Mouse (Mus musculus): ENCODE data around the gene Fam43b. TPM values are rescaled to one million over a fixed set of nuclear protein-coding genes. Genes with fewer than 3 reads are reported as not detected.
A peak's percentile ranks its signal among the peaks of the same experiment; 100 is the strongest.

The Fam43b gene
- total and polyA plus RNA-seq, 3 experiments, result not detected

- H3K27me3 ChIP-seq (replicated peaks), result peaks cover 88% of the 10 kb centered on the region
- H3K9me3 ChIP-seq (replicated peaks; ENCODE audit: low read length), result peaks cover 4% of the 10 kb centered on the region
- H3K4me2 ChIP-seq (ENCODE audit: insufficient read depth, low read depth, poor library complexity, severe bottlenecking), result no peak overlapping the region
- H3K79me2 ChIP-seq (replicated peaks; ENCODE audit: control insufficient read depth, extremely low read depth, insufficient read depth, poor library complexity, severe bottlenecking), result no peaks in the 10 kb centered on the region
- H3K9ac ChIP-seq (ENCODE audit: insufficient read depth, low read depth), result no peak overlapping the region
- dilution Hi-C loops (cut with MboI; ENCODE audit: extremely low pct_ligation_motif_present, extremely low pct_unique_long_range_greater_than_20kb, low sequenced_read_pairs) (no loop called here), in situ Hi-C loops (cut with MboI; ENCODE audit: low pct_ligation_motif_present, low pct_unique_long_range_greater_than_20kb, low sequenced_read_pairs) (no loop called here)
- peak; percentile 12 for DNase-seq (ENCODE audit: extremely low read depth)
- no peak overlapping the region for H3K4me3 ChIP-seq (replicated peaks in 1 of 3; ENCODE audit: low read depth in 2 of 3, low read length in 2 of 3, poor library complexity in 1 of 3)
- H3K4me1 ChIP-seq (ENCODE audit: control insufficient read depth in 1 of 2, insufficient read depth in 2 of 2), result no peaks in the 10 kb centered on the region
- no peak overlapping the region for H3K27ac ChIP-seq (ENCODE audit: insufficient read depth, low read depth)
- peak; percentile 47 for TF ChIP-seq SMC3 (IDR thresholded peaks at IDR 0.05; ENCODE audit: low read depth, low read length)
- TF ChIP-seq USF2 (conservative IDR thresholded peaks at IDR 0.05; ENCODE audit: low read depth, low read length), result no peak
- no peak for TF ChIP-seq ZMIZ1 (IDR thresholded peaks at IDR 0.05; ENCODE audit: low read depth, low read length)
- TF ChIP-seq RAD21 (IDR thresholded peaks at IDR 0.05; ENCODE audit: low read depth, low read length), result peak; percentile 10
- TF ChIP-seq CTCF (conservative IDR thresholded peaks at IDR 0.05 in 1 of 2, IDR thresholded peaks at IDR 0.05 in 1 of 2; ENCODE audit: low read depth in 2 of 2, low read length in 2 of 2), result peak; percentile 28 to 55; a peak in 3 of 4 replicates
- no peak for TF ChIP-seq TCF12 (IDR thresholded peaks at IDR 0.05; ENCODE audit: low read depth, low read length)
- H3K36me3 ChIP-seq (replicated peaks in 1 of 2; ENCODE audit: control insufficient read depth in 1 of 2, insufficient read depth in 1 of 2, low read length in 1 of 2), result no peaks in the 10 kb centered on the region
These were observed 13.9 kb downstream of the Fam43b start for GRCm38 (mm10) chr4:138382462-138382861.

GRCm38 (mm10) chr4:138380132-138380689, 16.1 kb downstream of the Fam43b start:
- dilution Hi-C loops (cut with MboI; ENCODE audit: extremely low pct_ligation_motif_present, extremely low pct_unique_long_range_greater_than_20kb, low sequenced_read_pairs) (no loop called here), in situ Hi-C loops (cut with MboI; ENCODE audit: low pct_ligation_motif_present, low pct_unique_long_range_greater_than_20kb, low sequenced_read_pairs) (no loop called here)

GRCm38 (mm10) chr4:138379091-138379840, 17.1 kb downstream of the Fam43b start:
- peaks cover 10% of the 10 kb centered on the region for H3K9me3 ChIP-seq (replicated peaks; ENCODE audit: low read length)
- peaks cover 77% of the 10 kb centered on the region for H3K27me3 ChIP-seq (replicated peaks)
- H3K4me2 ChIP-seq (ENCODE audit: insufficient read depth, low read depth, poor library complexity, severe bottlenecking), result no peak overlapping the region
- in situ Hi-C loops (cut with MboI; ENCODE audit: low pct_ligation_motif_present, low pct_unique_long_range_greater_than_20kb, low sequenced_read_pairs) (loop anchor here (10.0 kb wide), 1 partner anchor 54 kb away; the partner anchor contains the start of gene Pink1), dilution Hi-C loops (cut with MboI; ENCODE audit: extremely low pct_ligation_motif_present, extremely low pct_unique_long_range_greater_than_20kb, low sequenced_read_pairs) (no loop called here)
- DNase-seq (ENCODE audit: extremely low read depth), result peak; percentile 33
- no peak overlapping the region for H3K27ac ChIP-seq (ENCODE audit: insufficient read depth, low read depth)
- H3K4me1 ChIP-seq (ENCODE audit: control insufficient read depth in 1 of 2, insufficient read depth in 2 of 2), result no peaks in the 10 kb centered on the region
- H3K36me3 ChIP-seq (replicated peaks in 1 of 2; ENCODE audit: control insufficient read depth in 1 of 2, insufficient read depth in 1 of 2, low read length in 1 of 2), result no peaks in the 10 kb centered on the region
- H3K4me3 ChIP-seq (replicated peaks in 1 of 3; ENCODE audit: low read depth in 2 of 3, low read length in 2 of 3, poor library complexity in 1 of 3), result no peak overlapping the region
- no peak overlapping the region for H3K9ac ChIP-seq (ENCODE audit: insufficient read depth, low read depth)
- H3K79me2 ChIP-seq (replicated peaks; ENCODE audit: control insufficient read depth, extremely low read depth, insufficient read depth, poor library complexity, severe bottlenecking), result no peaks in the 10 kb centered on the region
- TF ChIP-seq RCOR1 (conservative IDR thresholded peaks at IDR 0.05; ENCODE audit: low read depth, low read length) (no peak), SIN3A (IDR thresholded peaks at IDR 0.05; ENCODE audit: low read length) (no peak), CTCF (conservative IDR thresholded peaks at IDR 0.05 in 1 of 2, IDR thresholded peaks at IDR 0.05 in 1 of 2; ENCODE audit: low read depth in 2 of 2, low read length in 2 of 2) (peak; percentile 9 to 81; a peak in 2 of 4 replicates), RAD21 (IDR thresholded peaks at IDR 0.05; ENCODE audit: low read depth, low read length) (peak; percentile 52), TCF12 (IDR thresholded peaks at IDR 0.05; ENCODE audit: low read depth, low read length) (no peak), POLR2AphosphoS2 (IDR thresholded peaks at IDR 0.05; ENCODE audit: low read depth, low read length) (no peak), BHLHE40 (IDR thresholded peaks at IDR 0.05; ENCODE audit: low read depth, low read length) (no peak), CHD1 (IDR thresholded peaks at IDR 0.05; ENCODE audit: low read depth, low read length) (no peak), E2F4 (IDR thresholded peaks at IDR 0.05; ENCODE audit: insufficient replicate concordance, low read depth, low read length) (no peak), CHD2 (IDR thresholded peaks at IDR 0.05; ENCODE audit: low read length) (no peak), MAZ (IDR thresholded peaks at IDR 0.05; ENCODE audit: low read depth, low read length) (no peak), SMC3 (IDR thresholded peaks at IDR 0.05; ENCODE audit: low read depth, low read length) (peak; percentile 79), MXI1 (IDR thresholded peaks at IDR 0.05; ENCODE audit: low read depth, low read length) (no peak), NELFE (IDR thresholded peaks at IDR 0.05; ENCODE audit: low read depth, low read length) (no peak), MAFK (IDR thresholded peaks at IDR 0.05; ENCODE audit: insufficient replicate concordance, low read length) (0 out of 2 replicates have a peak, but pooled peaks have one; percentile 27), PAX5 (IDR thresholded peaks at IDR 0.05; ENCODE audit: low read length) (no peak), ZC3H11A (IDR thresholded peaks at IDR 0.05; ENCODE audit: low read depth, low read length) (no peak), NRF1 (IDR thresholded peaks at IDR 0.05; ENCODE audit: low read depth, low read length) (no peak), IRF4 (IDR thresholded peaks at IDR 0.05; ENCODE audit: low read depth, low read length) (no peak)

More at GRCm38 (mm10) chr4:138380132-138380689, 16.1 kb downstream of the Fam43b start:
- no peaks in the 10 kb centered on the region for H3K4me1 ChIP-seq (ENCODE audit: control insufficient read depth in 1 of 2, insufficient read depth in 2 of 2)
- H3K36me3 ChIP-seq (replicated peaks in 1 of 2; ENCODE audit: control insufficient read depth in 1 of 2, insufficient read depth in 1 of 2, low read length in 1 of 2), result no peaks in the 10 kb centered on the region
- no peak overlapping the region for H3K4me2 ChIP-seq (ENCODE audit: insufficient read depth, low read depth, poor library complexity, severe bottlenecking)
- TF ChIP-seq BHLHE40 (IDR thresholded peaks at IDR 0.05; ENCODE audit: low read depth, low read length), result no peak
- no peak for TF ChIP-seq ZNF384 (IDR thresholded peaks at IDR 0.05; ENCODE audit: low read depth, low read length)
- TF ChIP-seq HCFC1 (IDR thresholded peaks at IDR 0.05; ENCODE audit: low read depth, low read length), result no peak
- no peak for TF ChIP-seq POLR2AphosphoS2 (IDR thresholded peaks at IDR 0.05; ENCODE audit: low read depth, low read length)
- TF ChIP-seq TCF12 (IDR thresholded peaks at IDR 0.05; ENCODE audit: low read depth, low read length), result no peak
- TF ChIP-seq TBP (conservative IDR thresholded peaks at IDR 0.05; ENCODE audit: low read depth, low read length), result no peak
- H3K4me3 ChIP-seq (replicated peaks in 1 of 3; ENCODE audit: low read depth in 2 of 3, low read length in 2 of 3, poor library complexity in 1 of 3), result no peak overlapping the region
- H3K9ac ChIP-seq (ENCODE audit: insufficient read depth, low read depth), result no peak overlapping the region
- H3K27ac ChIP-seq (ENCODE audit: insufficient read depth, low read depth), result no peak overlapping the region
- H3K27me3 ChIP-seq (replicated peaks), result peaks cover 79% of the 10 kb centered on the region
- no peaks in the 10 kb centered on the region for H3K79me2 ChIP-seq (replicated peaks; ENCODE audit: control insufficient read depth, extremely low read depth, insufficient read depth, poor library complexity, severe bottlenecking)
- no peak for DNase-seq (ENCODE audit: extremely low read depth)
- H3K9me3 ChIP-seq (replicated peaks; ENCODE audit: low read length), result peaks cover 4% of the 10 kb centered on the region

All from CH12.LX (cell line).